Mouse (Mus musculus) CD4-positive, CD25-positive, alpha-beta regulatory T cell (primary cell): ENCODE results near the gene Il10ra. TPM values are rescaled to one million over a fixed set of nuclear protein-coding genes. Genes with fewer than 3 reads are reported as not detected.

ENCODE experiments used
- polyA plus RNA-seq: library from polyadenylated mRNA; unstranded; fragments of 100-300 nt; shearing (Covaris generic); gene quantifications from one replicate; pipeline ENCODE4 v1.2.1, GENCODE M21; 2017

Il10ra gene
- polyA plus RNA-seq: 65.2 TPM

DNA sequence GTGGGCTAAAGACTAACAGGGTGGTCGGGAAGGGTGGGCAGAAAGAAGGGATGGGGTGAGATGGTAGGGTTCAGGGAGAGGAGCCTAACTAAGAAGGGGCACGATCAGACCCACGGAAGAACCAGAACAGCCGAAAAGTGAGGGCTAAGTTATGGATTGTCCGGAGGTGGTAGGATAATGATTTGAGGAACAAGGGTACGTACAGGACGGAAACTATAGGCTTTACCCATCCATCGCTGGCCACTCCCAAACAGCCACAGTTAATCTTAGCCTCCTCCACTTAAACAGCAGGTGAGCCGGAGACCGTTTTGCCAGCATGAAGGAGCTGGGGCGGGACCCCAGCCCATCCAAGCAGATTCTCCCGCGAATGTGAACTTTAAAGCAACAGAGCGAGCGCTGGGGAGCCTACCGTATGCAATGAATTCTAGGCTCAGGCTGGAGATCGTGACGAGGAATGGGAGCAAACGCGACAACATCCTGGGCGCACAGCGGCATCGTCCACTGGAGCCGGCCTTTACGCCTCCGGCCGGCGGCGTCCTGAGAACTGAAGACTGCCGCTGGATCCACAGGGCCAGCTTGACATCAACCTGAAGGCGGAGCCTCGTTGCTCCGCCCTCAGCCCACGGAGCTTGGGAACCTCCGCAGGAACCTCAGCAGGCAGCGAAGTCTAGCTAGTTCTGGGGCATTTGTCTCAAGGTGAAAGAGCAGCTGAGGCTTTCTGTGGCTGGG lies at the start of gene Il10ra:
Gene Il10ra (minus strand): TSS at position 553 of the 729 bp plus-strand sequence.

Other genes starting within 250 kb of the Il10ra start
- gene Mpzl2, start 229.3 kb downstream of the Il10ra start, polyA plus RNA-seq: not detected
- 13.5 TPM for gene Mpzl3, start 214.0 kb downstream of the Il10ra start, polyA plus RNA-seq
- gene Jaml, start 190.0 kb downstream of the Il10ra start, polyA plus RNA-seq: 8.0 TPM
- gene Scn2b, start 151.4 kb downstream of the Il10ra start, polyA plus RNA-seq: 0.12 TPM
- 0.14 TPM for gene Scn4b, start 130.8 kb downstream of the Il10ra start, polyA plus RNA-seq
- 1.2 TPM for gene BC049352, start 87.1 kb downstream of the Il10ra start, polyA plus RNA-seq
- gene Tmprss4, start 65.1 kb downstream of the Il10ra start, polyA plus RNA-seq: not detected
- 0.53 TPM for gene Tmprss13, start 50.0 kb upstream of the Il10ra start, polyA plus RNA-seq
- gene Fxyd6, start 101.0 kb upstream of the Il10ra start, polyA plus RNA-seq: not detected
- not detected for gene Fxyd2, start 130.5 kb upstream of the Il10ra start, polyA plus RNA-seq
- gene Dscaml1, start 157.5 kb upstream of the Il10ra start, polyA plus RNA-seq: 0.18 TPM